Mouse (Mus musculus) stomach, embryonic 16.5 days (tissue): ENCODE data around the gene Tns1. TPM values are rescaled to one million over a fixed set of nuclear protein-coding genes. Genes with fewer than 3 reads are reported as not detected.
"Not testable (repeated sequence)": the region's sequence is repeated elsewhere in the genome, so short reads cannot be mapped to it uniquely, and the experiment has no call there.

Source experiments
- ATAC-seq: fragments of 200-750 bp; cut with Nextera tagmentation; 2 replicates; pipeline ENCODE4 v1.8.0; 2017; ENCODE audit warnings: moderate number of reproducible peaks, moderate TSS enrichment; ENCODE audit not compliant: insufficient read depth, low FRiP score
- H3K27ac ChIP-seq: fragments of 300-500 bp; sonication (generic); 2 replicates; pipeline ENCODE4 v1.5.1; 2014; ENCODE audit warnings: low read length
- H3K27me3 ChIP-seq: fragments of 300-500 bp; sonication (generic); 2 replicates; pipeline ENCODE4 v1.6.1; 2014; ENCODE audit warnings: low read length, control low read depth, mixed read lengths; ENCODE audit not compliant: control insufficient read depth, insufficient read depth
- H3K36me3 ChIP-seq: fragments of 300-500 bp; sonication (generic); 2 replicates; pipeline ENCODE4 v1.6.1; 2014; ENCODE audit warnings: low read length; ENCODE audit not compliant: control insufficient read depth, insufficient read depth
- H3K4me1 ChIP-seq: fragments of 300-500 bp; sonication (generic); 2 replicates; pipeline ENCODE4 v1.6.1; 2014; ENCODE audit warnings: low read length, control low read depth, mixed read lengths; ENCODE audit not compliant: control insufficient read depth, insufficient read depth
- H3K4me2 ChIP-seq: fragments of 300-500 bp; sonication (generic); 2 replicates; pipeline ENCODE4 v1.6.1; 2014; ENCODE audit warnings: low read depth, low read length, mixed read lengths
- H3K4me3 ChIP-seq: fragments of 300-500 bp; sonication (generic); replicated peaks from 2 replicates; pipeline ENCODE4 v1.5.1; 2014; ENCODE audit warnings: mild to moderate bottlenecking, low read length
- H3K9ac ChIP-seq: fragments of 300-500 bp; sonication (generic); 2 replicates; pipeline ENCODE4 v1.6.1; 2014; ENCODE audit warnings: low read length
- H3K9me3 ChIP-seq: fragments of 300-500 bp; sonication (generic); replicated peaks from 2 replicates; pipeline ENCODE4 v1.6.1; 2016; ENCODE audit warnings: low read length, control low read depth; ENCODE audit not compliant: control insufficient read depth
- WGBS: fragments of 180-500 bp; shearing (Covaris S2); extraction: QIAGEN DNeasy Blood & Tissue Kit; methylation state at CpG from one replicate; pipeline ENCODE4 v1.1.7; 2014; 5-methylcytosine and 5-hydroxymethylcytosine counted together
- polyA plus RNA-seq: library from polyadenylated mRNA; unstranded; fragments of >200 nt; fragmentation: Nextera tagmentation; extraction: Ambion mirVana; gene quantifications from 2 replicates; pipeline ENCODE4 v1.2.1, GENCODE M21; 2015

Gene Tns1
- polyA plus RNA-seq, 1 experiment from 2014 or later = 45.0 TPM

DNA sequence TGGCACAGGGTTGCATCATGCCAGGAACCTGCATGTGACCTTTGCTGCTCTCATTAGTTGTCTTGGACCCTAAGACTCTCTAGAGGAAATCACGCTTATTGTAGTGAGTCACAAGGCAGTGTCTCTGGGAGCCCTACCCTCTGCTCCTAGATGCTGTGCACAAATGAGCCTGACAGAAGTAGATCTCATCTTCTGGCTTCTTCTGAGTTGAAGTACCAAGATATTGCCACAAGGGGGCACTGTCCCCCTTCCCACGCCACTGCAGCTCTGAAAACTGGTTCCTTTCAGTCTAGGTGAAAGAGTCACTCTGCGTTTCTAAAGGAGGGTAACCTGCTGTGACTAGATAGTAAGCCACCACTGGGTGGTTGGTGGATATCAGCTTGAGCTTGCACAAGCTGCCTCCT is 222.8 kb downstream of the Tns1 start:
- no peaks in the 10 kb centered on the region for H3K9me3 ChIP-seq
- no peaks in the 10 kb centered on the region for H3K36me3 ChIP-seq
- no peaks in the 10 kb centered on the region for H3K27me3 ChIP-seq
- no peak for ATAC-seq
- no peak overlapping the region for H3K27ac ChIP-seq
- no peak overlapping the region for H3K4me3 ChIP-seq
- peaks cover 14% of the 10 kb centered on the region for H3K4me1 ChIP-seq
- 8% methylated on average over 3 of the region's 3 CpGs for WGBS
- no peak overlapping the region for H3K9ac ChIP-seq
- no peak overlapping the region for H3K4me2 ChIP-seq

DNA sequence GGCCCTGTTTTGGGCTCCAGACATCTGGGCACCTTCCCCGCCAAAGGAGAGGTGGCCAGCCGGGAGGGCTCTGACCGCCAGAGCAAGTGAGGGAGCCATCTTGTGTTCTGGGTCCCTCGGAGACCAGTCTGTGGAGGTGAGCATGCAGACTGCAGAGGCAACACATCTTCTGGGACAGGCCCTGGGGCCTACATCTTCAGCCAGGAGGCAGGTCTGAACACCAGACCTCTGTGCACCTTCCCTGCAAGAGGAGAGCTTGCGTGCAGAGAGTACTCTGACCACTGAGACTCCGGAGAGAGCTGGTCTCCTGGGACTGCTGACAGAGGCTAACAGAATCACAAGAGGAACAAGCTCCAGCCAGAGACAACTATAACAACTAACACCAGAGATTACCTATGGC is 228.8 kb downstream of the Tns1 start:
- H3K4me3 ChIP-seq, H3K9ac ChIP-seq, ATAC-seq, H3K4me2 ChIP-seq, H3K36me3 ChIP-seq, H3K9me3 ChIP-seq, H3K4me1 ChIP-seq, H3K27me3 ChIP-seq, H3K27ac ChIP-seq: not testable (repeated sequence)
- 86% methylated on average over 6 of the region's 6 CpGs for WGBS

- Histone ChIP-seq H3K4me3 (no peak overlapping the region), H3K36me3 (no peaks in the 10 kb centered on the region), H3K4me2 (no peak overlapping the region), H3K27me3 (no peaks in the 10 kb centered on the region), H3K27ac (no peak overlapping the region), H3K9me3 (no peaks in the 10 kb centered on the region), H3K4me1 (no peaks in the 10 kb centered on the region), H3K9ac (no peak overlapping the region)
- ATAC-seq = no peak
Observed at GRCm38 (mm10) chr1:73880731-73881130, 243.5 kb downstream of the Tns1 start.

GRCm38 (mm10) chr1:73875676-73876218 is 248.5 kb downstream of the Tns1 start:
- ATAC-seq = no peak
- Histone ChIP-seq H3K36me3 (no peaks in the 10 kb centered on the region), H3K27me3 (no peaks in the 10 kb centered on the region), H3K4me1 (no peaks in the 10 kb centered on the region), H3K9me3 (no peaks in the 10 kb centered on the region), H3K4me2 (no peak overlapping the region), H3K4me3 (no peak overlapping the region), H3K27ac (no peak overlapping the region), H3K9ac (no peak overlapping the region)
- 13% methylated on average over 1 of the region's 1 CpGs for WGBS

GRCm38 (mm10) chr1:73864314-73864713 is 259.9 kb downstream of the Tns1 start:
- WGBS = 68% methylated on average over 3 of the region's 3 CpGs
- no peak overlapping the region for H3K4me3 ChIP-seq
- H3K27me3 ChIP-seq = no peaks in the 10 kb centered on the region
- no peaks in the 10 kb centered on the region for H3K9me3 ChIP-seq
- H3K4me2 ChIP-seq = no peak overlapping the region
- no peaks in the 10 kb centered on the region for H3K36me3 ChIP-seq
- no peak overlapping the region for H3K27ac ChIP-seq
- ATAC-seq = no peak
- H3K4me1 ChIP-seq = peaks cover 12% of the 10 kb centered on the region; the same call in 1 of the 2 replicates
- H3K9ac ChIP-seq = no peak overlapping the region

DNA sequence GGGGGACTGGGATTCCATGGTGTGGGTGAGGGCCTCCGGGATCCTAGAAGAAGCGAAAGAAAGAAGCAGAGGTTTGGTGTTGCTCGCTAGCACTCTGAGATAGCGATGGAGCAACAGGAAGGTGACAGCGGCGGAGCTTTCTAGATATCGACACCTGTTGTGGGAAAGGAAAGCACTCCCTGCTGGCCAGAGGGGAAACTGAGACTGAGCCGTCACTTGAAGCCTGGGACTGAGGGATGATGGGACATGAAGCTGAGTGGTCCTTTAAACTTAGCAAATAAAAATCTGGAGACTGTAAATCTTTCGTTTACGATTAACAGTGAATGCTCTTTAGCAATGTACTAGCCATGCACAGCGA is 261.2 kb downstream of the Tns1 start:
- Histone ChIP-seq H3K27ac (peak overlapping the region; percentile 82), H3K4me3 (peak overlapping the region; percentile 20), H3K4me2 (peak overlapping the region; percentile 30), H3K9me3 (no peaks in the 10 kb centered on the region), H3K27me3 (no peaks in the 10 kb centered on the region), H3K36me3 (no peaks in the 10 kb centered on the region), H3K4me1 (peaks cover 12% of the 10 kb centered on the region; the same call in 1 of the 2 replicates), H3K9ac (peak overlapping the region; percentile 49)
- WGBS = 33% methylated on average over 11 of the region's 11 CpGs
- peak; percentile 54; the same call in 1 of the 2 replicates for ATAC-seq

- Histone ChIP-seq H3K9ac (peak overlapping the region; percentile 49), H3K27me3 (no peaks in the 10 kb centered on the region), H3K4me3 (peak overlapping the region; percentile 20), H3K4me1 (peaks cover 12% of the 10 kb centered on the region; the same call in 1 of the 2 replicates), H3K9me3 (no peaks in the 10 kb centered on the region), H3K4me2 (peak overlapping the region; percentile 30), H3K36me3 (no peaks in the 10 kb centered on the region), H3K27ac (peak overlapping the region; percentile 82)
- WGBS = 7% methylated on average over 15 of the region's 15 CpGs
- peak; percentile 100 for ATAC-seq
Observed at GRCm38 (mm10) chr1:73862323-73863073, 261.8 kb downstream of the Tns1 start.

GRCm38 (mm10) chr1:73860421-73860820 is 263.8 kb downstream of the Tns1 start:
- Histone ChIP-seq H3K27me3 (no peaks in the 10 kb centered on the region), H3K27ac (no peak overlapping the region), H3K4me2 (no peak overlapping the region), H3K36me3 (no peaks in the 10 kb centered on the region), H3K9ac (no peak overlapping the region), H3K4me3 (no peak overlapping the region), H3K9me3 (no peaks in the 10 kb centered on the region), H3K4me1 (peaks cover 12% of the 10 kb centered on the region; the same call in 1 of the 2 replicates)
- 71% methylated on average over 3 of the region's 3 CpGs for WGBS
- no peak for ATAC-seq
